Mouse (Mus musculus): ENCODE data around the gene Fbxl3. TPM values are rescaled to one million over a fixed set of nuclear protein-coding genes. Genes with fewer than 3 reads are reported as not detected.
A peak's percentile ranks its signal among the peaks of the same experiment; 100 is the strongest.

The Fbxl3 gene
- total RNA-seq (2021), result 10 to 100 TPM; 61.3 to 71.8 TPM
- long read RNA-seq, experiment 1, full-length matches to known transcripts, result 33 of 49 reads
- long read RNA-seq, experiment 1, partial matches to known transcripts, result 1 of 49 reads
- long read RNA-seq, experiment 1, other reads (novel, unspliced or antisense), result 15 of 49 reads
- long read RNA-seq, experiment 2, full-length matches to known transcripts, result 103 of 155 reads
- long read RNA-seq, experiment 2, partial matches to known transcripts, result 10 of 155 reads
- long read RNA-seq, experiment 2, other reads (novel, unspliced or antisense), result 42 of 155 reads

GRCm38 (mm10) chr14:103099238-103099933 lies at the start of gene Fbxl3:
Fbxl3 (minus strand) TSS chr14:103099566.
- peak; percentile 87 to 88 for DNase-seq (ENCODE audit: low spot score in 2 of 2)

DNA sequence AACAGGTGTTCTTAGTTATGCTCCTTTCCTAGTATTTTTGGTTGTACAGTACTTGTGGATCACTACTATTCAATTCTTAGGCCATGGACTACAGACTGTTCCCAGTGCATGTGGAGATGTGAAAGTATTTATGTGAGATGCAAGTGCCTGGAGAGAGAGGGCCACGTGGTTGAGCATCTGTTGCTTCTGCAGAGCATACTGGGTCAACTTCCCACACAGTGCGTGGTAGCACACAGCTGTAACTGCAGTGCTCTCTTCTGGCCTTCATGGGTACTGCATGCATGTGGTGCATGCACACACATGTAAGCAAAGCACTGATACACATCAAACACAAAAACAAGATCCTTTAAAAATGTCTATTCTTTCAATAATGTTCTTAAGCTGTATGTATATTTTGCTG lies 32.6 kb upstream of the Fbxl3 start:
- no peak for DNase-seq (ENCODE audit: low spot score in 2 of 2)

- no peak for DNase-seq (ENCODE audit: low spot score in 2 of 2)
Measured at GRCm38 (mm10) chr14:103125756-103126155, 26.4 kb upstream of the Fbxl3 start.

- DNase-seq (ENCODE audit: low spot score in 2 of 2), result no peak
Measured at GRCm38 (mm10) chr14:103114994-103115670, 15.8 kb upstream of the Fbxl3 start.

GRCm38 (mm10) chr14:103112606-103113363 lies 13.4 kb upstream of the Fbxl3 start:
- no peak for DNase-seq (ENCODE audit: low spot score in 2 of 2)

DNA sequence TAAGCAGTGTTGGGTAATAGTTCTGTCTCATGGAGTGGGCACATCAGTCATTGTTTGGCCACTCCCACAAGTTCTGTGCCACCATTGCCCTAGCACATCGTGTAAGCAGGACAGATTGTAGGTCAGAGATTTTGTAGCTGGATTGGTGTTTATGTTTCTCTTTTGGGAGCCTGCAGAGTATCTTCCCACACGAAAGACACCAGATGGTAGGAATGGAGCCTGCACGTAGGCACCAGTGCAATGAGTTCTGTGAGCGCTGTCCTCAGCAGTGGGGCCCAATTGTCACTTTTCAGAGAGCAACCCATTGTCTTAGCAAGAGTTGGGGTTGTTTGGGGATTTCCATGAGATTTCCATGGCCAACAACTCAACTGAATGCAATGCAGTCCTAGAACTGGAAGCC lies 10.6 kb upstream of the Fbxl3 start:
- no peak for DNase-seq (ENCODE audit: low spot score in 2 of 2)

DNA sequence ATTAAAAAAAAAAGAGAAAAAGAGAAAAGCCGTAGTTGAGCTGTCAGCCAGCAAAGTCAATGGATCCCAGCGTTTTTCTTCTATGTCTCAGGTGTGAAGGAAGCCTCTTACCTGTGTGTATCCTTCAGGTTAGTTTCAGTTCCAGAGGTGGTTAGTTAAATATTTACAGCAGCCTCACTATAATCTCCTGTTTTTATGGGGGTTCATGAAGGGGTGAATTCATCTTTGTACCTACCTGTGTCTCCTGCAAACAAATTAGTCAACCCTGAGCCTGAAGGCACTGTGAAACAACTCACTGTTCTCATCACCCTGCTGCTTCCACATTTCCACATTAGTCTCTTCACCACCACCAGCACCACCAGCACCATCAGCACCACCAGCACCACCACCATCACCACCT lies 6.9 kb upstream of the Fbxl3 start:
- DNase-seq (ENCODE audit: low spot score in 2 of 2), result no peak

- DNase-seq (ENCODE audit: low spot score in 2 of 2), result no peak
Measured at GRCm38 (mm10) chr14:103102731-103103335, 3.5 kb upstream of the Fbxl3 start.

GRCm38 (mm10) chr14:103102246-103102645 lies 2.9 kb upstream of the Fbxl3 start:
- no peak for DNase-seq (ENCODE audit: low spot score in 2 of 2)

DNA sequence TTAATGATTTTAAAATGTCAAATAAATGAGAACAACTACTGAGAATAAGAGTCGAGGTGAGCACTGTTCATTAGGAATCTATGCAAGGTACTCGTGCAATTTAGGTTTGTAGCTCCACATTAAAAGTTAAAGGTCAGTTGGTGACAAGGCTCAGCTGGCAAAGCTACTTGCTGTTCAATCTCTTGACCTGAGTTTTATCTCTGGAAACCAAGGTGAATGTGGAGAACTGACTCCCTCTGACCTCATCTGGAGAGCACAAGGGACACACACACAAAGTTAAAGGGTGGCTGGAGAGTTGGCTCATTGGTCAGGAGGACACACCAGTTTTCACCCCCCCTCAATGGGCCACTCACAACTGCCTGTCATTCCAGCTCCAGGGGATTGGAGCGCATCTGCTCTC lies 1.8 kb upstream of the Fbxl3 start:
- no peak for DNase-seq (ENCODE audit: low spot score in 2 of 2)

GRCm38 (mm10) chr14:103100296-103100695 lies 930 bp upstream of the Fbxl3 start:
- DNase-seq (ENCODE audit: low spot score in 2 of 2), result no peak

- DNase-seq (ENCODE audit: low spot score in 2 of 2), result peak; percentile 90 to 91
Measured at GRCm38 (mm10) chr14:103098587-103099235, 655 bp downstream of the Fbxl3 start.

DNA sequence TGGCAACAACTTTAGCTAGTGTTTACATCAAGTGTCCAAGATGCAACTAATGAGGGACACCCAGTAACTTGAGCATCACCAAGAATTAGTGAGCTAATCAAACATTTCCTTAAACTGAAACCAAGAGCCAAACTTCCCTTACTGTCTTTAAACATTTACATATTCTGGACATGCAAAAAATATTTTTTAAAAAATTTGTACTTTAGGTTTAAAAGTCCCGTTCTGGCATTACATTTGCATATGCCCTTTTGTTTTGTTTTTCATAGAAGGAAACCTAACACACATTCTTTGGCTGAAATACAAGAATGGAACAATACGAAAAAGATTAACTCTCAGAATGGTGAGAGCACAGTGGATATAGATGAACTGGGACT lies 1.2 kb downstream of the Fbxl3 start:
- DNase-seq (ENCODE audit: low spot score in 2 of 2), result no peak

DNA sequence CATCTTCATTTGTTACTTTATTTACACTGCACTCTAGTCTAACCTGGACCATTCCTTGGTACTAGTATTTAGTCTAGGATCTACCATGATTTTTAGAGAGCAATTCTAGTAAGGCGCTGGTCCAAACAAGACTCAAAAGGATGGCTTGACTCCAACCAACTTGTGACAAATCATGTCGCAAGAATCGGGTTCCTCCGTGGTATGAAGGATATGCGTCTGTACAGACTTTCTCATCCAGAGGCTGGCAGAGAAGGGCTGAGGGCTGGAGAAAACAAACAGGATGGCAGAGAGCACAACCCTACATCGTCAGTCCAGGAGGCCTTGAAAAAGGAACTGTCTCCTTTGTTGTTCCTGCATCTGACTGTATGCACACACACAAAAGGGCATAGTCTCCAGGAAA lies 2.7 kb downstream of the Fbxl3 start:
- peak in 1 of 2 experiments; percentile 34 for DNase-seq (ENCODE audit: low spot score in 2 of 2)

DNA sequence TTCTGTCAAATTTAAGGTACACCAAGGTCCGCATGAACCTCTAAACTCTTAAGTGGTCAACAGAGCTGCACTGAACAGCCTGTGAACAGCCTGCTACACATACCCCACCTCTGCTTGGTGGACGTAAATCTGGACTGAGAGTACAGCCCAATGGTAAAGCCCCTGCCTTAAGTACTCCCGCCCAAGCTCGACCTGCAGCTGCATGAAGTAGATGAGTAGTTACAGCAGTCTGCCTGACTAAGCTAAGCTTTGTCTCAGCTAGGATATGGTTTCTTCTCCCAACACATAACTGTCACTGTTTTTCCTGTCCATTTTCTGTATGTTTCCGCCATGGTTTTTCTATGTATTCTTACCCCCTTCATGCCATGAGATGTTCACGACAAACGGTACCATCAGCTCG lies 3.5 kb downstream of the Fbxl3 start:
- no peak for DNase-seq (ENCODE audit: low spot score in 2 of 2)

DNA sequence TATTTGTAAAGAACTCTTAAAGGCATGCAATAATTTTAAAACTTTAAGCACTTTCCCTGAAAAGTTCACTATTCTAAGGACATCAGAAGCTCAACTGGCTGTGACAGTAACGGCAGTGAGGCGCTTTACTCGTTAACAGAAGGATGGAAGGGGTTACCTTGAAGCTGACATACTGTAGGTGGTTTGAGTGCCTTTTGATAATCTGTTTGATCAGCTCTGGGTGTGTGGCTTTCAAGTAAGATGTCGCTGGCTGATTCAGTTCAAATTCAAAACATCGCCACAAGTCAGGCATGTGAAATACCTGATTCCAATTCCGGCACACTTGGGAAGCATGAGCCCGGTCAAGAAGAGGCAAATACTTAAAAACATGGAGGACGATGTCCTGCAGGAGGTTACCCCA lies 4.3 kb downstream of the Fbxl3 start:
- no peak for DNase-seq (ENCODE audit: low spot score in 2 of 2)

DNA sequence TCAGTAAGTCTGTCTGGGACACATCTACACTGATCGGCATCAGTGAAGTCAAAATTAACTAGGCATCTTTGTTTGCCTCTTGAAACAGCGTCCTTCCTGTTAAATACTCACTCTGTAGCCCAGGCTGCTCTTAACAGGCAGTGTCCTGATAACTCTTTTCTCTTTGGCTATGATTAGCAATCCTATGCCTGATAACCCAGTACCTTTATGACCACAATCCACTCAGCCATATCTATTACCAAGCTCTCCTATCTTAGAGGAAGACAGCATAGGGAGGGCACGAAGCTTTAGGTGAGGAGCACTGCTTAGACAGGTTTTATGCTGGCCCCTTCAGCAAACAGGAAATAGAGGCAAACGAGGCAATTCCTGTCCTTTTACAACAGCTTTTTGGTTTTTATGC lies 5.7 kb downstream of the Fbxl3 start:
- DNase-seq (ENCODE audit: low spot score in 2 of 2), result no peak

GRCm38 (mm10) chr14:103093236-103093635 lies 6.1 kb downstream of the Fbxl3 start:
- no peak for DNase-seq (ENCODE audit: low spot score in 2 of 2)

DNA sequence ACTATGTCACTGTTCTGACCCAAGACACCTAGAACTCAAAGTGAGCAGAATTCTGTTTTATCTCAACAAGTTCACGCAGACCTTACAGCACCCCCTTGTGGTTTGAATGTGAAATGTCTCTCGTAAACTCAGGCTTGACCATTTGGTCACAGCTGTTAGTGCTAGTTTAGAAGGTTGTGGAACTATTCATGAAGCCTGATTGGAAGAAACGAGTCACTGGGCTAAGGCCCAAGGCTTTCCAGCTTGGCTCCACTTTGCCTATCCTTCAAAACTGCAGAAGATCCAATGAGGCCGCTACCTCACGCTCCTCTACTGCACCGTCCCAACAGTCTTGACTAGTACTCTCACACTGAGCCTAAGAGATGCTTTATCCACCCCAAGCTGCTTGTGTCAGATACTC lies 10.7 kb downstream of the Fbxl3 start:
- peak in 1 of 2 experiments; percentile 35 for DNase-seq (ENCODE audit: low spot score in 2 of 2)

- DNase-seq (ENCODE audit: low spot score in 2 of 2), result no peak
Measured at GRCm38 (mm10) chr14:103087846-103088245, 11.5 kb downstream of the Fbxl3 start.

All from adrenal gland, adult 18-20 months (tissue).